Mouse (Mus musculus): ENCODE results near the gene Gtf2i. TPM values are rescaled to one million over a fixed set of nuclear protein-coding genes. Genes with fewer than 3 reads are reported as not detected.
A peak's percentile ranks its signal among the peaks of the same experiment; 100 is the strongest.

Gene Gtf2i
- total and polyA plus RNA-seq, 3 experiments = 28.4 to 60.9 (median 42.2) TPM

- no peak overlapping the region for H3K4me2 ChIP-seq (ENCODE audit: insufficient read depth, low read depth, poor library complexity, severe bottlenecking)
- peaks cover 18% of the 10 kb centered on the region for H3K9me3 ChIP-seq (replicated peaks; ENCODE audit: low read length)
- H3K27me3 ChIP-seq (replicated peaks) = no peaks in the 10 kb centered on the region
- H3K4me1 ChIP-seq (ENCODE audit: control insufficient read depth in 1 of 2, insufficient read depth in 2 of 2) = peaks cover 7 to 24% of the 10 kb centered on the region in 2 experiments
- in situ Hi-C loops (cut with MboI; ENCODE audit: low pct_ligation_motif_present, low pct_unique_long_range_greater_than_20kb, low sequenced_read_pairs) (no loop called here), dilution Hi-C loops (cut with MboI; ENCODE audit: extremely low pct_ligation_motif_present, extremely low pct_unique_long_range_greater_than_20kb, low sequenced_read_pairs) (no loop called here)
- no peak overlapping the region for H3K9ac ChIP-seq (ENCODE audit: insufficient read depth, low read depth)
- TF ChIP-seq CTCF (conservative IDR thresholded peaks at IDR 0.05 in 1 of 2, IDR thresholded peaks at IDR 0.05 in 1 of 2; ENCODE audit: low read depth in 2 of 2, low read length in 2 of 2) (no peak), POLR2AphosphoS2 (IDR thresholded peaks at IDR 0.05; ENCODE audit: low read depth, low read length) (0 out of 2 replicates have a peak, but pooled peaks have one; percentile 0)
- no peak for DNase-seq (ENCODE audit: extremely low read depth)
- H3K4me3 ChIP-seq (replicated peaks in 1 of 3; ENCODE audit: low read depth in 2 of 3, low read length in 2 of 3, poor library complexity in 1 of 3) = no peak overlapping the region
- H3K79me2 ChIP-seq (replicated peaks; ENCODE audit: control insufficient read depth, extremely low read depth, insufficient read depth, poor library complexity, severe bottlenecking) = no peaks in the 10 kb centered on the region
- peaks cover 22 to 59% of the 10 kb centered on the region in 2 experiments for H3K36me3 ChIP-seq (replicated peaks in 1 of 2; ENCODE audit: control insufficient read depth in 1 of 2, insufficient read depth in 1 of 2, low read length in 1 of 2)
- peak overlapping the region; percentile 19; the same call in 1 of the 2 replicates for H3K27ac ChIP-seq (ENCODE audit: insufficient read depth, low read depth)
Measured at GRCm38 (mm10) chr5:134214021-134214806, 100.3 kb downstream of the Gtf2i start.

GRCm38 (mm10) chr5:134209931-134210554 is 104.5 kb downstream of the Gtf2i start:
- Histone ChIP-seq H3K27ac (ENCODE audit: insufficient read depth, low read depth) (no peak overlapping the region), H3K9me3 (replicated peaks; ENCODE audit: low read length) (peaks cover 6% of the 10 kb centered on the region), H3K4me1 (ENCODE audit: control insufficient read depth in 1 of 2, insufficient read depth in 2 of 2) (peaks cover 7 to 16% of the 10 kb centered on the region in 2 experiments), H3K9ac (ENCODE audit: insufficient read depth, low read depth) (no peak overlapping the region), H3K27me3 (replicated peaks) (no peaks in the 10 kb centered on the region), H3K36me3 (replicated peaks in 1 of 2; ENCODE audit: control insufficient read depth in 1 of 2, insufficient read depth in 1 of 2, low read length in 1 of 2) (peaks cover 5 to 34% of the 10 kb centered on the region in 2 experiments), H3K4me2 (ENCODE audit: insufficient read depth, low read depth, poor library complexity, severe bottlenecking) (no peak overlapping the region), H3K79me2 (replicated peaks; ENCODE audit: control insufficient read depth, extremely low read depth, insufficient read depth, poor library complexity, severe bottlenecking) (no peaks in the 10 kb centered on the region), H3K4me3 (replicated peaks in 1 of 3; ENCODE audit: low read depth in 2 of 3, low read length in 2 of 3, poor library complexity in 1 of 3) (no peak overlapping the region)
- in situ Hi-C loops (cut with MboI; ENCODE audit: low pct_ligation_motif_present, low pct_unique_long_range_greater_than_20kb, low sequenced_read_pairs) (no loop called here), dilution Hi-C loops (cut with MboI; ENCODE audit: extremely low pct_ligation_motif_present, extremely low pct_unique_long_range_greater_than_20kb, low sequenced_read_pairs) (no loop called here)
- DNase-seq (ENCODE audit: extremely low read depth) = no peak
- no peak for TF ChIP-seq SIN3A (IDR thresholded peaks at IDR 0.05; ENCODE audit: low read length)
- TF ChIP-seq GABPA (IDR thresholded peaks at IDR 0.05; ENCODE audit: insufficient replicate concordance, low read depth, low read length) = no peak
- TF ChIP-seq EP300 (IDR thresholded peaks at IDR 0.05; ENCODE audit: low read length) = no peak
- no peak for TF ChIP-seq NRF1 (IDR thresholded peaks at IDR 0.05; ENCODE audit: low read depth, low read length)
- no peak for TF ChIP-seq PAX5 (IDR thresholded peaks at IDR 0.05; ENCODE audit: low read length)
- TF ChIP-seq ZNF384 (IDR thresholded peaks at IDR 0.05; ENCODE audit: low read depth, low read length) = no peak
- no peak for TF ChIP-seq IRF4 (IDR thresholded peaks at IDR 0.05; ENCODE audit: low read depth, low read length)
- TF ChIP-seq JUN (IDR thresholded peaks at IDR 0.05; ENCODE audit: insufficient read depth, low read depth, low read length) = no peak
- TF ChIP-seq E2F4 (IDR thresholded peaks at IDR 0.05; ENCODE audit: insufficient replicate concordance, low read depth, low read length) = no peak
- TF ChIP-seq RCOR1 (conservative IDR thresholded peaks at IDR 0.05; ENCODE audit: low read depth, low read length) = no peak
- TF ChIP-seq KAT2A (IDR thresholded peaks at IDR 0.05; ENCODE audit: insufficient replicate concordance, low read length) = no peak
- TF ChIP-seq BHLHE40 (IDR thresholded peaks at IDR 0.05; ENCODE audit: low read depth, low read length) = no peak
- no peak for TF ChIP-seq MYC (IDR thresholded peaks at IDR 0.05; ENCODE audit: low read depth, low read length)
- TF ChIP-seq ZMIZ1 (IDR thresholded peaks at IDR 0.05; ENCODE audit: low read depth, low read length) = no peak
- no peak for TF ChIP-seq MAFK (IDR thresholded peaks at IDR 0.05; ENCODE audit: insufficient replicate concordance, low read length)
- no peak for TF ChIP-seq ETS1 (conservative IDR thresholded peaks at IDR 0.05; ENCODE audit: low read depth, low read length)
- no peak for TF ChIP-seq SMC3 (IDR thresholded peaks at IDR 0.05; ENCODE audit: low read depth, low read length)
- no peak for TF ChIP-seq TBP (conservative IDR thresholded peaks at IDR 0.05; ENCODE audit: low read depth, low read length)
- no peak for TF ChIP-seq POLR2AphosphoS2 (IDR thresholded peaks at IDR 0.05; ENCODE audit: low read depth, low read length)
- TF ChIP-seq MAZ (IDR thresholded peaks at IDR 0.05; ENCODE audit: low read depth, low read length) = no peak

Data from CH12.LX (cell line).